Mouse (Mus musculus) liver, embryonic 13.5 days (tissue): ENCODE measurements around the gene Plcz1. TPM values are rescaled to one million over a fixed set of nuclear protein-coding genes. Genes with fewer than 3 reads are reported as not detected.

Source experiments
- ATAC-seq: fragments of 200-750 bp; cut with Nextera tagmentation; 2 replicates; pipeline ENCODE4 v1.8.0; 2017; ENCODE audit warnings: low read depth, mild to moderate bottlenecking, moderate number of reproducible peaks, moderate library complexity
- DNase-seq: peaks from one replicate; pipeline ENCODE4 v3.0.0; 2022
- H3K27ac ChIP-seq: fragments of 300-500 bp; sonication (generic); 2 replicates; pipeline ENCODE4 v1.5.1; 2015; ENCODE audit warnings: moderate library complexity, mild to moderate bottlenecking, inconsistent platforms
- H3K27me3 ChIP-seq: fragments of 300-500 bp; sonication (generic); 2 replicates; pipeline ENCODE4 v1.6.1; 2015; ENCODE audit warnings: mild to moderate bottlenecking, inconsistent platforms
- H3K36me3 ChIP-seq: fragments of 300-500 bp; sonication (generic); 2 replicates; pipeline ENCODE4 v1.6.1; 2015; ENCODE audit warnings: mild to moderate bottlenecking, inconsistent platforms
- H3K4me1 ChIP-seq: fragments of 300-500 bp; sonication (generic); replicated peaks from 2 replicates; pipeline ENCODE4 v1.6.1; 2015; ENCODE audit warnings: inconsistent platforms
- H3K4me2 ChIP-seq: fragments of 300-500 bp; sonication (generic); 2 replicates; pipeline ENCODE4 v1.6.1; 2015; ENCODE audit warnings: inconsistent platforms, mild to moderate bottlenecking, moderate library complexity
- H3K4me3 ChIP-seq: fragments of 300-500 bp; sonication (generic); replicated peaks from 2 replicates; pipeline ENCODE4 v1.5.1; 2015; ENCODE audit warnings: mild to moderate bottlenecking, inconsistent platforms
- H3K9ac ChIP-seq: fragments of 300-500 bp; sonication (generic); 2 replicates; pipeline ENCODE4 v1.6.1; 2015; ENCODE audit warnings: mild to moderate bottlenecking, inconsistent platforms
- H3K9me3 ChIP-seq: fragments of 300-500 bp; sonication (generic); replicated peaks from 2 replicates; pipeline ENCODE4 v1.6.1; 2016; ENCODE audit warnings: inconsistent platforms
- WGBS: fragments of 180-500 bp; shearing (Covaris S2); methylation state at CpG from one replicate; pipeline ENCODE4 v1.1.7; 2015; ENCODE audit not compliant: insufficient replicate concordance; 5-methylcytosine and 5-hydroxymethylcytosine counted together
- polyA plus RNA-seq: library from polyadenylated mRNA; unstranded; fragments of >200 nt; fragmentation: Nextera tagmentation; extraction: Ambion mirVana; gene quantifications from 2 replicates; pipeline ENCODE4 v1.2.1, GENCODE M21; 2015

Plcz1 gene
- polyA plus RNA-seq, 1 experiment from 2014 or later = not detected

DNA sequence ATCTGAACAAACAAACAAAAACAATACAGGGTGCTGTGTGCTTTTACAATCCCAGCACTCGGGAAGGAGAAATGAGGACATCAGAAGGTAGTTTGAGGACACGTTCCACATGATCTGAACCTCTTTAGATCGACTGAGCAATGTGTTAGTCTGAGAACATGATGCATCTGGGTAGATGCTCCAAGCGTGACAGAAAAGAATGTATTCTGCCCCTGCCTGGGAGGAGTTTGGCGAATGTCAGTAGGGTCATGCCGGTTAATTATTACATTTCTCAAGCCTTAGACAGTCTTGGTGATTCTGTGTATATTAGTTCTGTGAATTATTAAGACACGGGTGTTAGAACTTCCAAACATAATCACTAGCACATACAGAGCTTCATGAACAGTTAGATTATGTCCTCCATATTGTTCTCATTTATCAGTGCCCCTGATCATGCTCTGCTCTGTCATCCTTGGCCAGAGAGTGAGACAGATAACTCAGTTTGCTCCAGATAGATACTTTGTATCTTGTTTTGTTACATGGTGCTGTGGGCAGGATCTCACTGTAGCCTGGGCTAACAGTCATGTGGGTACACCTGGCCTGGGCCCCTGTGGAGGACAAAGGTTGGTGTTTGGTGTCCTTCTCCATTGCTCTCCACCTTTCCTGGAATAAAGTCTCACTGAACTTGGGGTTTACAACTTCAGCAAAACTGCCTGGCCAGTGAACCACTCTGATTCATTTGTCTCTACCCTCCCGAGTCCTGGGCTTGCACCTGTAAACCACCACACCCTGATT lies 94.0 kb downstream of the Plcz1 start:
- 62% methylated on average over 8 of the region's 8 CpGs for WGBS
- no peaks in the 10 kb centered on the region for H3K4me1 ChIP-seq
- ATAC-seq (no peak), DNase-seq (no peak)
- no peaks in the 10 kb centered on the region for H3K9me3 ChIP-seq
- H3K4me2 ChIP-seq = no peak overlapping the region
- no peaks in the 10 kb centered on the region for H3K27me3 ChIP-seq
- no peak overlapping the region for H3K27ac ChIP-seq
- H3K4me3 ChIP-seq = no peak overlapping the region
- no peak overlapping the region for H3K9ac ChIP-seq
- H3K36me3 ChIP-seq = no peaks in the 10 kb centered on the region

Other genes starting within 250 kb of the Plcz1 start
- gene Capza3, start 205 bp downstream of the Plcz1 start, polyA plus RNA-seq = not detected in 2 replicates